Mouse (Mus musculus): ENCODE measurements around the gene Slc6a20a.
"Not testable (repeated sequence)": the region's sequence is repeated elsewhere in the genome, so short reads cannot be mapped to it uniquely, and the experiment has no call there.

The Slc6a20a gene

DNA sequence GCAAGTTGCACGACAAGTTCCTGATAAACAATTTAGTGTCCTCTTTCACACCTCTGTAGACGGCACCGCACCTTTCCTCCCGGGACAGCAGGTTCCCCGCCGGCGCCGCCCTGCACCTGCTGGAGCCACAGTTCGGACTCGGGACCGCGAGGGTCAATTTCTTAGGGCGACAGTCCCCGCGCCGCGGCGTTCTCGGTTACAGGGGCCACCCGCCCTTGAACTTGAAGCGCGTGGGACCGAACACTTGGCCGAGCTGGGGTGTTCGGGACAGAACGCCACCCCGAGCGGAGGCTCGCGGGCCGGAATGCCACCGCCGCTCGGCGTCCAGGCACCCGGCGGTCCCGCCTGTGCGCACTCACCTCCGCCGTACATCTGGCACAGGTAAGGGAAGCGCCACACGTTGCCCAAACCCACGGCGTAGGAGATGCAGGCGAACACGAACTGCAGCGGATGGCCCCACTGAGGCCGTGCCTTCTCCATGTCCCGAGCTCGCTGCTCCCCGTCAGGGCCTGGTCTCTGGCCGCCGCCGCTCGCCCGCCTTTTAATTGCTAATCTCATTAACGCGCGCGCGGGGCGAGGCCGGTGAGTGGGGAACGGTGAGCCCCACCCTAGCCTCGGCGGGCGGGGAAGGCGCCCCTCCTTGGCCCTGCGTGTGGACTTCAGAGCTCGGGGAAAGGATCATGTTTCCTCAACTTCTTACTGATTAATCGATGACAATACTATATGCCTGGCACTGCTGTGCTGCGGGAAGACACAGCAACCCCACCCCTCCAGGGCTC, at the start of gene Slc6a20a, which contains the start of gene Ccr9:
TSS of gene Slc6a20a (minus strand) at position 559 of the 779 bp plus-strand sequence.
TSS of gene Ccr9 (plus strand) at position 113 of the 779 bp plus-strand sequence.
- DNase-seq (ENCODE audit: low read depth, low spot score) = no peak

DNA sequence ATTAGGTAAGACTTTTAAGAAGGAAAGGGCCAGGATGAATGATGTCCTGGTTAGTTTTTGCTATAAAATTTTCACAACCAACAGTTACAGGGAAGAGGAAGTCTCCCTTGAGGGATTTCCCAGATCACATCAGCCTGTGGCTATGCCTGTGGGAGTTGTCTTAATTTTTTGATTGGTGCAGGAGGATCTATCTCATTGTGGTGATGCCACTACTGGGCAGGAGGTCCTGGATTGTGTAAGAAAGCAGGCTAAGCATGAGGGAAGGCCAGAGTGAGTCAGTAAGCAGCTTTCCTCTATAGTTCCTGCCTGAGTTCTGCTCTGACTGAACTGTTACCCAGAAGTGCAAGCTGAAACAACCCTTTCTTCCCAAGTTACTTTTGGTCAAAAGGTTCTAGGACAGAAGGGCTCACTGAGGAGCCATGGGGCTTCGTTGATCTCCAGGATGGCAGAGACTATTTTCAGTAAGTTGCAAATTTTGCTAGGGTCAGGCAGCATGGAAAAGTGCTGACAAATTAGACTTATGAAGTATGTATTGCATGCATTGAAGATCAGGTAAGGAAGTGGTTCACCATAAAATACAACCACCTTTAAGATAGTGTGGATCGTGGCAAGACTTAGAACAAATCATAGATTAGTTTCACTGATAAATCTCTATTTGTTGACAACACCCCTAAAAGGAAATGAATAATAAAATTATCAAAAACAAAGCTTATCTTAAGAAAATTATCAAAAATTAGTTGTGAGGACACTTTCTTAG, 44.2 kb upstream of the Slc6a20a start:
- no peak for DNase-seq (ENCODE audit: low read depth, low spot score)

DNA sequence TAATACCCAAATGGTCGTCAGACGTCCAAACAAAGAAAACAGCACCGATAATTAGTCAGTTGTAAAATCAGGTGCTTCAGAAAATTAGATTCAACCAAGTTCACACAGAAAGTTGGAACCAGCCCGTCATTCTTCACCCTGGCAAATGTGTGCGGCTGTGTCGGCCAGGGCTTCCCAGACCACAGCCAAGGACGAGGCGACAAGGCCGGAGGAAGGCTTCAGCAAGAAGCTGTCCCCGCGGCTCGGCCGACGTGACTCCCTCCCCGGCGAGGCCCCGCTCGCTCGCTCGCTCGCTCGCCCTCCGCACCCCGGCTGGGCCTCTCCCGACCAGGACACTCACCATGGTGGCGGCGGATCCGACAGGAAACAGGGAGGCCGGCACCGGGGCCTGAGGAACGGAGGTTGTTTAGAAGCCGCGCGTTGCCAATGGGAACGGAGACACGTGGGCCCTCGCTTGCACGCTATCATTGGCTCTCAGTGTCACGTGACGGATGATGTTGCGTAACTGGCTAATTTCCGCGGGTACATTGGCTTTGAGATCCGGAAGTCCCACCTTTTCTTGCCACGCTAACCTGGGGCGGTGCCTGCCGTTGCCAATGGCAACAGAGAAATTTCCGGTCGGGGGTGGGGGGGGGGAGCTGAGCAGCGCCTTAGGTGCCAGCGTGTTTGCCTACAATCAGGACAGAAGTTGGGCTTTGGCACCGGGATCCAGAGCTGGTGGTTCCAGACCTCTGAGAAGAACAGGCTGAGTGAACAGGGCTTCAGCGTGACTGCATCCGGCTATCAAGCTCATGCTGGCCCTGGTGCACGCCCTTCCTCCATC, 38.7 kb upstream of the Slc6a20a start, which contains the start of gene Lztfl1:
TSS of gene Lztfl1 (minus strand) at position 512 of the 823 bp plus-strand sequence.
- peak; percentile 99 for DNase-seq (ENCODE audit: low read depth, low spot score)

DNA sequence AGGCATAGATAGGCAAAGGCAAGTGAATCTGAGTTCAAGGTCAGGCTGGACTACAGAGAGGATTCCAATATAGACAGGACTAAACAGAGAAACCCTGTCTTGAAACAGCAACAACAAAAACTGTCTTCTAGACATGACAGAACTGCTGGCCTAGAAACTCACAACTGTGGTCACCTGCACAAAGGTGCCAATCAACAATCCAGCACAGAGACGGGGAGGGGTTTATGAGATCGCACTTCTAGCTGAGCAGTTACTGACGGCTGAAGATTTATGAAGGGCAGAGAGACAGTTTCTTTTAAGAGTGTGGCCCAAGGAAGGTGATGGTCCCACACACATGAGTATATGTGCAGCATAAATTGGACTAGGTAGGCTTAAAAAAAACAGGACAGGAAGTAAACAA, 37.6 kb upstream of the Slc6a20a start:
- DNase-seq (ENCODE audit: low read depth, low spot score) = no peak

DNA sequence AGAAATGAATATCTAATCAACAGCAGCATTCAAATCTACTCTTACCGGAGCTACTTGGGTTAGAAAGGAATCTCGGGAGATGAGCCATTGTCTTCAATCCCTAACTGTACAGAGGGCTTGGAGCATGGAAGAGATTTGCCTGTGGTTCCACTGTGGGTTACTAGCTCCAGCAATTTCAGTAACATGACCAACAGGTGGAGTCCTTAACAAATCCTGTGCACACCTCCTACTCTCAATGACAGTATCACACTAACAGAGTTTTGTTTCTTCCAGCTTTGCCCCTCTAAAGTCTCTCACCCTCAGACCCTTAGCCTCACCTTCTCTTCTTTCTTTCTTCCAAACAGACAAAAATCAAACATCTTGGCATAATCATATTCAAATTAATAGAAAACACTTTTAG, 34.4 kb upstream of the Slc6a20a start:
- no peak for DNase-seq (ENCODE audit: low read depth, low spot score)

DNA sequence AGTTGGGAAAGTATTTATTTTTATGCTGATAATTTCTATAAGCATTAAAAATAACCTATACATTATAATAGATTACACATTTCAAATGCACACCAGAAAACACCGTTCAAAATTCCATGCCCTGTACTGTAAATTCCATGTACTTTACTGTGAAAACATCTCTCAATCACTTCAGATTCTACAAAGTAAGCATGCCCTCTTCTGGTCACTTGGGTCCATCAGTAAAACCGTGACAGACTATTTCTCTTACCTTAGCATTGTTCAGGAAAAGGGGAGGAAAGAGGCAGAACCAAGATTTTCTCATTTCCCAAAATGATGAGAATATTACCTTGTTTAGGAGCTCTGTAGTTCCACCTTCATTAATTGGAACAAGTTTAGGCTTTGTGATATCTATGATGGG, 30.5 kb upstream of the Slc6a20a start:
- no peak for DNase-seq (ENCODE audit: low read depth, low spot score)

DNA sequence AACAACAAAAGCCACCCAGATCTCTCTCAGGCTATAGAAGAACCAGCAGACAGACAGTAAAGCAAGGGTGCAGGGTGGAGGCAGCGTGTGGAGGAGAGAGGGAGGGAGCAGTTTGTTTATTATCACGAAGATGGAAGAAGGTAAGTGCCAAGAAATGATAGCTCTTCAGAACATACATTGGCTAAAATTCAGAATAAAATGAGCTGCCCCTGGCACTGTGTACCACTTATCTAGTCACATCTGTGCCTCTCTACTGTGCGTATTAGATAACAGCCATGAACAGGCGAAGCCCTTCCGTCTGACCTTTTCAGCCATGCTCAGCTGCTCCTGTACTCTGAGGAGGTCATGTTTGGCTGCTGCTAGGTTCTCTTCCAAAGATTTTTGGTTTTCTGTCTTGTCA, 23.1 kb upstream of the Slc6a20a start:
- DNase-seq (ENCODE audit: low read depth, low spot score) = no peak

DNA sequence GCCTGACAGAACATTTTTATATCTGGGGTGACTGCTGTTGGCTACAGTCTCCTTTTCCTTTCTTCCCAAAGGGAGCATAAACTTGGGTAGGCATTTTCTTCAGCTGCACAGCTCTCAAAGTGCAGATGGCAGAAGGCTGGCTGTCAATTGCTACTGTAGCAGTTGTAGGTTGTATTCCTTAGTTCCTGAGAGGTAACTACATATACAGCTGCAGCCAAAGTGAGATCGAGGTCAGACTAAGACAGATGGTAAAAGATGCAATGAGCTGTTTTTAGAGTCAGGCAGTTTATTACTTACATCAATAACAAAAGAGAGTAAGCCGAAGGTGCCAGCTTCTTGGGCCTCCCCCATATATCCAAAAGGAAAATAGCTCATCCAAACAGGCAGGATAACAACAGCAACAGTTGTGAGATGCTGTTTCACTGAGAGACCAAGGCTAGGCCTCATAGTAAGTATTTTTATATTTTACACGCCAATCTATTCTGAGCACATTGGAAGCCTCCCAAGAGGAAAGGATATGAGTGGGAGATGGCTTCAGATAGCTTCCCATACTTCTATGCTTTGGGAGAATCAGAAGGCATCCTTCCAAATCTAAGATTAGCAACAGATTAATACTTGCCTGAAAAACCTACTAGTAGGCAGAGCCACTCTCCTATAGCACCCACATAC, 17.1 kb upstream of the Slc6a20a start:
- peak; percentile 70 for DNase-seq (ENCODE audit: low read depth, low spot score)

DNA sequence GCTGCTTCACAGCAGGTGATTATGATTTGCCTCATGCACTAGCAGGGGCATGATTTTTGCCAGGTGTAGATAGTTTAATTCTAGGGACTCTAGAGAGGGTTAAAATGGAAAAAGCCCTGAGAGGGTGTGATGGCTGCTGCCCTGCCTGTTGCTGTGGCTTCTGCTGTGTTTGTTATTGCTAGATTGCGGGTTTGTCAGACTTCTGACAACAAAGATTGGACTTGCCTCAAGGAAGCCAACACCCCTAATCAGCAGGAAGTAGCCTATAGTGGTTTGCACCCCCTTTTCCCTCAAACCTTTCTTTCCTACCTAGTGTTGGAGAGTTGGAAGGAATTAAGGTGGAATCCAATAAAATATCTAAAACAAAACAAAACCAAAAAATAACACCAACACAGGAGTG, 9.5 kb upstream of the Slc6a20a start:
- no peak for DNase-seq (ENCODE audit: low read depth, low spot score)

DNA sequence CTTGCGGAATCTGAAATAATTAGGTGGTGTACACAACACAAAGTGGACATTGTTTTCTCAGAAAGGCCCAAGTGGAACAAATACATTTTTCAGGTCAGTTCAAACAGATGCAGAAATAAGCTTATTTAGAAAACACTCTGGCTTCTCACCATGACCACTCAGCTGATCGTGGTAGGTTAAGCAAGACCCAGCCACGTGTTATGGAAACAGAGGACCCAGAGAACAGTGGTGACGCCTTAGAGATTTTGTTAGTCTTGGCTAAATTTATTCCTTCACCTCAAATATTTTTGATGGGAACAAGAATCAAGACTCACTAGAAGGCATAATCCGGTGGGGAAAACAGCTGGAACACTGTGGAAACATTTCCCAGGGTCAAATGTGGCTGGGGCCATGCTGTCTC, 7.5 kb upstream of the Slc6a20a start:
- DNase-seq (ENCODE audit: low read depth, low spot score) = no peak

DNA sequence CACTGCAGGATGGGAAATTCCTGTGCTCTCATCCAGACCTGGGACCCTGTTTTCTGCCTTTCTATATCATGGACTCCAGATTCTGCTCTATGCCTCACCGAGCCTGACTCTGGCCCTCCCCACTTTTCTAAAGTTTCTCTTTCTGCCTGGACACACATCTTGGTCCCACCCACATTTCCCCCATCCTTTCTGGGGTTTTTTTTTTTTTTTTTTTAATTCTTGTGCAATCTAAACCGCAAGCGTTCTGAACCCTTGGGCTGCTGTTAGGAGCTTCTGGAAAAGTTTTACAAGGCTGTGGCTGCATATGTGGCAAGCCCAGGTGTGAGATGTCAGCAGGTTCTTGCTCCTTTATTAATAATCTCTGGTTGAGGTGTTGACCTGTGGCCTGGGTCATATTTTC, 5.0 kb upstream of the Slc6a20a start:
- DNase-seq (ENCODE audit: low read depth, low spot score) = no peak

DNA sequence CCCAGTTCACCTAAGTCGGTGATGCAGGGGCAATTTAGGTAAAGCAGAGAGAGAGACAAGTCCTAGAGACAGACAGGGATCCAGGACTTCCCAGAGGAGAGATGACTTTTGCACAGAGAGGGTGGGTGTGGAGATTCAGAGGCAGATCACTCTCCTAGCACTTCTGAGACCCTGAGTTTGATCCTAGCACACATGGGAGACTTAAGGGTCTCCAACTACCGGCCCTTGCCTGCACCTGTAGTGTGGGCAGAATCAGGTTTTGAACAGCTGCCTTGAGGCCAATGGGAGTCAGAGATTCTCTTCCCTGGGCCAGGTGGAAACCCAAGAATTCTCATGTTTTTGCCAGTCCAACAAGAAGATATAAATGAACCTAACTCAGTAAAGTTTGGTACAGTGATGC, 513 bp upstream of the Slc6a20a start:
- DNase-seq (ENCODE audit: low read depth, low spot score) = no peak

DNA sequence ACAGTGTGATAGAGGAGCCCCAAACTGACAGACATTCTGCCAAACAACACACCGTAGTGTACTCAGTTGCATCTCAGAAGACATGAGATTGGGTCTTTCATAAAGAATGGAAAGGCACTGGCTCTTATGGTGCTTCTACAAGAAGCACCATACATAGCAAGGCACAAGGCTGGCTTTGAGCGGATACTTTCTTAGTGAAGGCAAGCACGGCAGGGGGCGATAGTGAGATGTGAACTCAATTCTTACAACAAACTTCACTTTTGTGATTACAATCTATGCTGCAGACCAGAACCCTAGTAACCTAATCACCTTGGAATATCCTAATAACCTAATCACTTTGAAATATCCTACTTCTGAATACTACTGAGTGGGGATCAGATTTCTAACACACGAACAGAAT, 13.0 kb downstream of the Slc6a20a start:
- DNase-seq (ENCODE audit: low read depth, low spot score) = peak; percentile 13

DNA sequence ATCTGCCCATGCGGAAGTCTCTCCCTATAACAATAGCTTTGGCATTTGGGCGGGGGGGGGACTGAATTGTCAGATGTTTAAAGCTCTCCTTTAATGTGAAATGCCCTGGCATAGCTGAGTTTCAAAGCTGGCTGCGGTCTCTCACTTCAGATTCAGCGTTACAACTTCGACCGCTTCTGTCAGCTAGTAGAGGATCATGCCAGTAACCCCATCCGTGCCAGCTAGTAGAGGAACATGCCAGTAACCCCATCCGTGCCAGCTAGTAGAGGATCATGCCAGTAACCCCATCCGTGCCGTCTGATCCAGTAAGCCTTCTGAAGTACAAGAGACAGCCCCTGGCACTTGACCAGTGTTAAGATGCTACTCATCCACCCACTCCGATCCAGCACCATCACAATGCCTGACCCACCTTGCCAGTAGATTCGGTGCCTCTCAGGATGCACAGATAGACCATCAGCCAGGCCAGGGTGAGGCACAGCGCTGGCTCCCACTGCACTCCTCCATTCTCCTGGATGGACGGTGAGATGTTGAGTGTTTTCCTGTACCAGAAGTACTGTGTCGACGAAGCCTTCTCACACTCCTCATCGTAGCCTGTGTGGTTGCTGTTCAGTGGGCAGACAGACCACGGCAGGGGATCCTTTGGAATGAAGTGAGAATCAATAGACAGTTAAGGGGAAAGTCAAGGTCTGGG, 18.6 kb downstream of the Slc6a20a start:
- not testable (repeated sequence) for DNase-seq (ENCODE audit: low read depth, low spot score)

DNA sequence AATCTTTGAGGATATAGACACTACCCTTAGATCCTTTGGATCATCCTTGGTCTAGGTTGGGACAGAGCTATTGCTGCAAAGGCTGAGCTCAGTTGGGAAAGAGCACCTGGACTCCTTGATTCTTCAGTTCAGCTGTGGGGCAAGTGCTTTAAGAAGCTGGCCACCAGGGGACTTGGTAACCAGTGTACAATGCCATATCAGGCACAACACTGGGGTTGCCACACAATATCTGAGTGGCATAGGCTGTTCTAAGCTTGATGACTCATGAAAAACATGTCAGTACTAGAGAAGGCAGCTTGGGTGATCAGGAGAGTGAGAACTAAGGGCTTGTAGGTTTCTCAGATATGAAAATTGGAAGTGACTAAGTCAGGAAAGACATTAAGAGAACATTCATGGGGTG, 19.7 kb downstream of the Slc6a20a start:
- no peak for DNase-seq (ENCODE audit: low read depth, low spot score)

DNA sequence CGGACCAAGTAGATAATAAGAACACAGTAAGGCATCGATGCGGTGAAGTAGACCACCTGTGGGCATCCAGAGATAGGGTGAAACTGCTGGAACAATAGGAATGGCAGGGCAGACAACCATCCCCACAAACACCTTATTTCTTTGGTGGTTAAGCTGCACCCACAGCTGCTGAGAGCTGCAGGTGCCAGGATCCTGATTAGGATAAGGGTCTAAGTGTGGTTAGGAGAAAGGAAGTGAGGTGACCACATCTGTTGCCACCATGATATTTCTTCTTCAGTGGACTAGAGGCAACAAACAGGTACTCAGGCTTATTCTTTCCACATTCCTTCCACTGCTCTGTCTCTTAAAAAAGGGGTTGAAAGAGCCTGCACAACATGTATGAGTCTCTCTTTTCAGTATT, 21.2 kb downstream of the Slc6a20a start:
- no peak for DNase-seq (ENCODE audit: low read depth, low spot score)

DNA sequence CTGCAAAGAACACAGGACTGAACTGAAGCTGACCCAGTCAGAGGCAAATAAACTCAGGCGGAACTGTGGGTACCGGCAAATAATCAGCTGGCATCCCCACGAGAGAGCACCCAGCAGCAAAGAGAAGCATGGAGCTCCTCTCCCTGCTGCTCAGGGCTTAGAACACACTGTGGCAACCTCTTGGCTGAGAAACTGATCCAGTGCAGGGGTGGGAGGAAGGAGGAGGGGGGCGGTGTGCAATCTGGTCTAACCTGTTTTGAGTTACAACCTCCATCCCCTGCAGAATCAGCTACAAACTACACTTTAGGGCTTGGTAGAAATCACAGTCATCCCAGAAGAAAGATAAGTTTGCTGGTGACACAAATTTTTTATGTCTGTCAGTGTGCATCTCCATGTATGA, 27.3 kb downstream of the Slc6a20a start:
- DNase-seq (ENCODE audit: low read depth, low spot score) = no peak

DNA sequence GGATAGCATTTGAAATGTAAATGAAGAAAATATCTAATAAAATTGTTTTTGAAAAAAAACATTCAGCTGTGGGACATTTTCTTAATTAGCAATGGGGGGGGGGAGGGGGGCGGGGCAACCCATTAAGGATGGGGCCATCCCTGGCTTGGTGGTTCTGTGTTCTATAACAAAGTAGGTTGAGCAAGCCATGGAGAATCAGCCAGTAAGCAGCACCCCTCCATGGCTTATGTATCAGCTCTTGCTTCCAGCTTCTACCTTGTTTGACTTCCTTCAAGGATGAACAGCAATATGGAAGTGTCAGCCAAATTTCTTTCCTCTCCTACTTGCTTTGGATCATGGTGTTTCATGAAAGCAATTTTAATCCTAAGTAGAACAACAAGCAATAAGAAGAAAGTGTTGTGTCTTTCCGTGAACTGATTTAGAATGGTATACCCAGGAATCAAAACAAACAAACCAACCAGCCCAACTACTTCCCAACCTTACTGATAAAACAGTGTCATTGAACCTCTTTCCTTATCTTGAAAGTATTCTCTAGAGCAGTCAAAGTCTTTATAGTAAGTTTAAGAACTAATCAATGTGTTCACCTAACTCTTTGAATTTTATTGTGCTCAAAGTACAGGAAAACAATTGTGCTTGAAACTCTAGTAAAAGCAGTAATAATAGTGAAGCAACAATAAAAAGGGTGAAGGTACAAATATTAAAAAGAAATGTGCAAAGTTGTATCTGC, 28.7 kb downstream of the Slc6a20a start:
- no peak for DNase-seq (ENCODE audit: low read depth, low spot score)

DNA sequence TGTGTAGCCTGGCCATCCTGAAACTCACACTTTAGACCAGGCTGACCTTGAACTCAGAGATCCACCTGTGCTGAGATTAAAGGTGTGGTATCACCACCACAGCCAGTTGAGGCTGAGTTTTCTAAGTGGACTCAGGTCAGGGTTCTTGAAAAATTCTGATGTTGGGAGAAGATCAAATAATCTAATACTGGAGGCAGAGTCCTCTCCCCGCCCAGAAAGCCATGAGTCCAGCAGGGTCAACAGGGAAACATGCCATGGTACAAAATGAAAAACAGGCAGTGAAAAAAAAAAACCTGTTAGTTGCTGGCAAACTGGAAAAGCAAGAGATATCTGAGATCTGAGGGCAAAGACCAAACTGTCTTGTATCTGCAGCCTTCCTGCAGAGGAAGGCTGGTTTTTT, 38.6 kb downstream of the Slc6a20a start:
- no peak for DNase-seq (ENCODE audit: low read depth, low spot score)

DNA sequence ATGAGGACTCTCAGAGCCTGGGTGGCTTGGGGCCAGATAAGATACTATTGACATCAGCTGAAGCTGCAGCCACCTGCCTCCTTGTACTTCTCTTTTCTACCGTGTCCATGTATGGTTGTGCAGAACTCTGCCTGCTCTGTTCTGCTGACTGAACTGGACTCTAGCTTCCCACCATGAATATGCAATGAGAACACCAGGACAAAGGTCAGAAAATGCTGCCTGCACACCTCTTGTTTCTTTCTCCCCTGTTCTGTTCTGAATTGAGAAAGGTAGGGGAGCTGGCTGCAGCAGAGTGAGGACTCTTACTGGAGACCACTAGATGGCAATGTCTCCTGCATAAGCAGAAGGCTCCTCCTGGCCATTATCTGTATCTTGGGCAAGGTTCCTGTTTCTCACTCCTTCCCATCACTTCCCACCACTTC, 40.0 kb downstream of the Slc6a20a start:
- DNase-seq (ENCODE audit: low read depth, low spot score) = peak; percentile 17
